Mouse (Mus musculus) heart, adult 8-10 months (tissue): ENCODE measurements at regions not wholly inside any gene's neighbourhood (a gene's known extent, or its start where the extent isn't known, plus 50 kb on each side); places are given as distances from the start of the nearest gene placed in this dataset.
A peak's percentile ranks its signal among the peaks of the same experiment; 100 is the strongest.
"Not testable (repeated sequence)": the region's sequence is repeated elsewhere in the genome, so short reads cannot be mapped to it uniquely, and the experiment has no call there.

ENCODE experiments used
- DNase-seq: peaks from one replicate; pipeline ENCODE4 v3.0.0; 2022; ENCODE audit warnings: low spot score

GRCm38 (mm10) chr8:54239106-54239505 lies 161.7 kb downstream of the Vegfc start:
- not testable (repeated sequence) for DNase-seq

DNA sequence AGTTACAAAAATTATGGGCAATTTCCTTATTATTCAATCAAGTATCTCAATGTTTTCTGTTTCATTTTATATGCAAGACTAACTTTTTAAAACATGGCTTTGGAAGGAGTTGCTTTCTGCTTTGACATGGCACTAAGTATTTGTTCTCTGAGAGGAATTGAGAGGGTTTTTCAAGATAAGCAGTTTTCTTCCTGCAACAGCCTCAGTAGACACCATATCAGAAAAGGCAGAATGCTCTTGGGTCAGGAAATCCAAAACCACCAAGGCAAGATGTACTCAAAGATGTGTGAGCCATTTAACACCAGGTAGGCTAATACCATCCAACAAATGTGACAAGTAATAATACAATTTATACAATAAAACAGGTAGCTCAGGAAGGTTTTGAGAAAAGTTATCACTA lies 178.0 kb downstream of the Vegfc start:
- DNase-seq: no peak

GRCm38 (mm10) chr8:54270110-54270509 lies 192.7 kb downstream of the Vegfc start:
- DNase-seq: no peak

DNA sequence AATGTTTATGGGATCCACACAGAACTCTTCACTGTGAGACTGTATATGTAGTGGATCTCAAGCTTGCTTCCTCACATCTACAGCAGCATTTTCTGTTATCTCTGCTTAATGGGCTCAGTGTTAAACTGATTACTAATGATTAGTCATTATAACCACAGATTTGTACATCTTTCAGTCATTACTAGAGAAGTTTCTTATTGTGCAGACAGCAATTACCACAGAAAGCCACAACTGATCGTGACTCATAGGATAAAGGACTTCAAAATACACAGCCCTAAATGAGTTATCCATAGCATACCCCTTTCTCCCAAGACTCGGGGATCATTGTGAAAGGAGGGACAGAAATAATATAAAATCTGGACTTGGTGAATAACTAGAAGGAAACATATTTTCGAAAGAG lies 195.7 kb downstream of the Vegfc start:
- DNase-seq: no peak

- peak; percentile 4 for DNase-seq
These were observed 198.1 kb downstream of the Vegfc start for GRCm38 (mm10) chr8:54275487-54275886.
